Mouse (Mus musculus) liver, postnatal 0 days (tissue): ENCODE measurements at regions not wholly inside any gene's neighbourhood (a gene's known extent, or its start where the extent isn't known, plus 50 kb on each side); places are given as distances from the start of the nearest gene placed in this dataset.
A peak's percentile ranks its signal among the peaks of the same experiment; 100 is the strongest.

Experiments
- ATAC-seq: fragments of 200-750 bp; cut with Nextera tagmentation; 2 replicates; pipeline ENCODE4 v1.8.0; 2017; ENCODE audit warnings: mild to moderate bottlenecking, moderate library complexity
- DNase-seq: peaks from one replicate; pipeline ENCODE4 v3.0.0-alpha.2; 2016
- H3K27ac ChIP-seq: fragments of 300-500 bp; sonication (generic); 2 replicates; pipeline ENCODE4 v1.5.1; 2014; ENCODE audit warnings: antibody characterized with exemption, moderate library complexity, mild to moderate bottlenecking, low read depth
- H3K27me3 ChIP-seq: fragments of 300-500 bp; sonication (generic); 2 replicates; pipeline ENCODE4 v1.6.1; 2014; ENCODE audit warnings: low read length, control low read depth, mixed read lengths; ENCODE audit not compliant: insufficient read depth
- H3K36me3 ChIP-seq: fragments of 300-500 bp; sonication (generic); replicated peaks from 2 replicates; pipeline ENCODE4 v1.6.1; 2014; ENCODE audit warnings: mild to moderate bottlenecking, control low read depth, low read length, moderate library complexity, mixed read lengths; ENCODE audit not compliant: insufficient read depth
- H3K4me1 ChIP-seq: fragments of 300-500 bp; sonication (generic); 2 replicates; pipeline ENCODE4 v1.6.1; 2014; ENCODE audit warnings: antibody characterized with exemption, mild to moderate bottlenecking, control low read depth; ENCODE audit not compliant: insufficient read depth
- H3K4me2 ChIP-seq: fragments of 300-500 bp; sonication (generic); 2 replicates; pipeline ENCODE4 v1.6.1; 2014; ENCODE audit warnings: low read depth, mild to moderate bottlenecking, low read length, moderate library complexity, mixed read lengths
- H3K4me3 ChIP-seq: fragments of 300-500 bp; sonication (generic); 2 replicates; pipeline ENCODE4 v1.5.1; 2014; ENCODE audit warnings: low read depth, low read length
- H3K9ac ChIP-seq: fragments of 300-500 bp; sonication (generic); replicated peaks from 2 replicates; pipeline ENCODE4 v1.6.1; 2014; ENCODE audit warnings: mild to moderate bottlenecking, moderate library complexity
- H3K9me3 ChIP-seq: fragments of 300-500 bp; sonication (generic); 2 replicates; pipeline ENCODE4 v1.6.1; 2016; ENCODE audit warnings: mild to moderate bottlenecking, control low read depth, low read length, mixed read lengths
- CTCF ChIP-seq: sonication (generic); IDR thresholded peaks from 2 replicates; pipeline ENCODE4 v1.5.1; 2016; ENCODE audit warnings: antibody characterized with exemption, low read depth
- EP300 ChIP-seq: IDR thresholded peaks from 2 replicates; pipeline ENCODE4 v1.6.1; 2016; ENCODE audit warnings: antibody characterized with exemption, low read depth, mild to moderate bottlenecking
- WGBS: fragments of 180-500 bp; shearing (Covaris S2); extraction: QIAGEN DNeasy Blood & Tissue Kit; methylation state at CpG from one replicate; pipeline ENCODE4 v1.1.7; 2014; ENCODE audit not compliant: insufficient replicate concordance; 5-methylcytosine and 5-hydroxymethylcytosine counted together

- H3K36me3 ChIP-seq, result no peaks in the 10 kb centered on the region
- 61% methylated on average over 9 of the region's 9 CpGs for WGBS
- no peak overlapping the region for H3K4me2 ChIP-seq
- H3K27me3 ChIP-seq, result no peaks in the 10 kb centered on the region
- DNase-seq (no peak), ATAC-seq (no peak)
- no peak overlapping the region for H3K4me3 ChIP-seq
- no peak overlapping the region for H3K9ac ChIP-seq
- no peak for TF ChIP-seq EP300
- TF ChIP-seq CTCF, result no peak
- H3K4me1 ChIP-seq, result no peaks in the 10 kb centered on the region
- no peaks in the 10 kb centered on the region for H3K9me3 ChIP-seq
- no peak overlapping the region for H3K27ac ChIP-seq
These were observed 328.3 kb upstream of the Sox11 start for GRCm38 (mm10) chr12:27670650-27671084.

- no peak for ATAC-seq
- no peaks in the 10 kb centered on the region for H3K27me3 ChIP-seq
These were observed 327.8 kb upstream of the Sox11 start for GRCm38 (mm10) chr12:27670190-27670589.

DNA sequence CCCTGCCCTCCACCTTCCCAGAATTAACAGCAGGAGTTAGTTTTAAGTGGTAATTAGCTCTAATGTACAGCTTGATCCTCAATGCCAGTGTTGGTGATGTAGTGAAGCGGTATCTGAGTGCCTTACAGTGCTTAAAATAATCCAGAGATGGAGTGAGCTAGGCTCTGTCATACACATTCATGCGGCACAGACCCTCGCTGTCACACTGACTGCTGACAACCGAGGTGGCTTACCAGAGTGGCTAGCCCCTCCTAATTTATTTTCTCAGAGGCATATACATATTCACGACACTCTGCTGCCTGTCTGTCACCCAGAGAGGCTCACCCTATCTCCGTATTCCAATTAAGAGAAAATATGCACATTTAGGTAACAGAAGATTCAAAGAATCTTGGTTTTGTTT, 327.2 kb upstream of the Sox11 start:
- Histone ChIP-seq H3K27ac (no peak overlapping the region), H3K4me2 (no peak overlapping the region), H3K9ac (no peak overlapping the region), H3K9me3 (no peaks in the 10 kb centered on the region), H3K4me3 (no peak overlapping the region), H3K36me3 (no peaks in the 10 kb centered on the region), H3K4me1 (no peaks in the 10 kb centered on the region), H3K27me3 (no peaks in the 10 kb centered on the region)
- no peak for DNase-seq
- no peak for TF ChIP-seq EP300
- TF ChIP-seq CTCF, result no peak
- 70% methylated on average over 6 of the region's 6 CpGs for WGBS
- no peak for ATAC-seq

More at GRCm38 (mm10) chr12:27670190-27670589, 327.8 kb upstream of the Sox11 start:
- no peak overlapping the region for H3K4me2 ChIP-seq
- DNase-seq, result no peak
- no peaks in the 10 kb centered on the region for H3K36me3 ChIP-seq
- H3K4me1 ChIP-seq, result no peaks in the 10 kb centered on the region
- H3K9me3 ChIP-seq, result no peaks in the 10 kb centered on the region
- H3K4me3 ChIP-seq, result no peak overlapping the region
- no peak overlapping the region for H3K27ac ChIP-seq
- TF ChIP-seq EP300 (no peak), CTCF (no peak)
- H3K9ac ChIP-seq, result no peak overlapping the region
- 76% methylated on average over 7 of the region's 7 CpGs for WGBS

GRCm38 (mm10) chr12:27666456-27666855, 324.1 kb upstream of the Sox11 start:
- no peaks in the 10 kb centered on the region for H3K36me3 ChIP-seq
- no peak overlapping the region for H3K4me2 ChIP-seq
- TF ChIP-seq CTCF, result no peak
- peak; percentile 64 for TF ChIP-seq EP300
- WGBS, result 47% methylated on average over 2 of the region's 2 CpGs
- no peaks in the 10 kb centered on the region for H3K4me1 ChIP-seq
- H3K9me3 ChIP-seq, result no peaks in the 10 kb centered on the region
- H3K9ac ChIP-seq, result no peak overlapping the region
- H3K27ac ChIP-seq, result no peak overlapping the region
- H3K27me3 ChIP-seq, result no peaks in the 10 kb centered on the region
- DNase-seq, result no peak
- no peak overlapping the region for H3K4me3 ChIP-seq
- peak; percentile 54 for ATAC-seq

DNA sequence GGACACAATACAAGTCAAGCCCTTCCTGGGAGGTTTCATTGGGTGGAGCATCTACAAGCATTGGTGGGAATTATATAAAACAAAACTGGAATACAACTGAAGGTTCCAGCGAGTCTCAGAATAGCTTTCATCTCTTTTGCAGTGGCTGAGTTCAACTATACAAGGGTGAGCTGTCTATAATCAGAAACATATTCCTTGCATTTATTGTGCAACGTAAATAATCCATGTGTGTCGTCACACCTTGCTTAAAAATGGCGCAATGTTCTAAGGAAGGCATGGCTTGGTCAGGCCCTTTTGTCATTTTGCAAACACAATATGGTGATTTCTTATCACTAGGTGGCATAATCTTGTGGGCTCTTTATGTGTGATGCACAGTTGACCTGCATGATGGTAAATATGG, 320.8 kb upstream of the Sox11 start:
- Histone ChIP-seq H3K4me1 (no peaks in the 10 kb centered on the region), H3K4me3 (no peak overlapping the region), H3K36me3 (no peaks in the 10 kb centered on the region), H3K4me2 (no peak overlapping the region), H3K9ac (no peak overlapping the region), H3K9me3 (no peaks in the 10 kb centered on the region), H3K27me3 (no peaks in the 10 kb centered on the region), H3K27ac (no peak overlapping the region)
- no peak for DNase-seq
- WGBS, result 84% methylated on average over 4 of the region's 4 CpGs
- no peak for ATAC-seq
- no peak for TF ChIP-seq CTCF
- TF ChIP-seq EP300, result no peak

- H3K36me3 ChIP-seq, result no peaks in the 10 kb centered on the region
- no peaks in the 10 kb centered on the region for H3K9me3 ChIP-seq
- 82% methylated on average over 5 of the region's 5 CpGs for WGBS
- TF ChIP-seq CTCF, result no peak
- TF ChIP-seq EP300, result no peak
- H3K27me3 ChIP-seq, result no peaks in the 10 kb centered on the region
- H3K27ac ChIP-seq, result no peak overlapping the region
- no peak for ATAC-seq
- no peak overlapping the region for H3K9ac ChIP-seq
- H3K4me2 ChIP-seq, result no peak overlapping the region
- no peaks in the 10 kb centered on the region for H3K4me1 ChIP-seq
- no peak for DNase-seq
- no peak overlapping the region for H3K4me3 ChIP-seq
These were observed 320.3 kb upstream of the Sox11 start for GRCm38 (mm10) chr12:27662723-27663122.

DNA sequence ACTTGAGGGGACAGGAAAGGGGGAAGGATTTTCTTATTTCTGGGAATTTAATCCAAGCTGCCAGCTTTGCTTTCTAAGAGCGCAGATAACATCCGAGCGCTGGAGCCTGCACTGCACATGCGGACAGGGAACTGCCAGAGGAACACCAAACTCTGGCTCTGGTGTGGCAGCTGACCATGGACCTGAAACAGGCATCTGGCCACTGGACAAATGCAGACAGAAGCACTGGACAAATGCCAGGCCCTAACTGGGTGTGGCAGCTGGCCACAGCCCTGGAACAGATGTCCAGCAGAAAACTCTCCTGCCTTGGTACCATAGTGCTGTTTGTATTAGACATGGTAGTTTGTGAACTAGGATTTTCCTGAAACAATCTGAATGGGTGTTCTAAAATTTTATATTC, 315.2 kb upstream of the Sox11 start:
- no peak overlapping the region for H3K4me3 ChIP-seq
- TF ChIP-seq EP300 (no peak), CTCF (no peak)
- no peaks in the 10 kb centered on the region for H3K36me3 ChIP-seq
- no peaks in the 10 kb centered on the region for H3K9me3 ChIP-seq
- H3K27ac ChIP-seq, result no peak overlapping the region
- no peaks in the 10 kb centered on the region for H3K4me1 ChIP-seq
- WGBS, result 94% methylated on average over 4 of the region's 4 CpGs
- H3K27me3 ChIP-seq, result no peaks in the 10 kb centered on the region
- no peak overlapping the region for H3K4me2 ChIP-seq
- DNase-seq (no peak), ATAC-seq (no peak)
- H3K9ac ChIP-seq, result no peak overlapping the region
